Mouse (Mus musculus): Measurements from ENCODE around the gene Cnot6. TPM values are rescaled to one million over a fixed set of nuclear protein-coding genes. Genes with fewer than 3 reads are reported as not detected.

Cnot6 gene
- polyA plus RNA-seq (2012; rRNA removed) = 6.1 and 6.7 TPM in 2 replicates

DNA sequence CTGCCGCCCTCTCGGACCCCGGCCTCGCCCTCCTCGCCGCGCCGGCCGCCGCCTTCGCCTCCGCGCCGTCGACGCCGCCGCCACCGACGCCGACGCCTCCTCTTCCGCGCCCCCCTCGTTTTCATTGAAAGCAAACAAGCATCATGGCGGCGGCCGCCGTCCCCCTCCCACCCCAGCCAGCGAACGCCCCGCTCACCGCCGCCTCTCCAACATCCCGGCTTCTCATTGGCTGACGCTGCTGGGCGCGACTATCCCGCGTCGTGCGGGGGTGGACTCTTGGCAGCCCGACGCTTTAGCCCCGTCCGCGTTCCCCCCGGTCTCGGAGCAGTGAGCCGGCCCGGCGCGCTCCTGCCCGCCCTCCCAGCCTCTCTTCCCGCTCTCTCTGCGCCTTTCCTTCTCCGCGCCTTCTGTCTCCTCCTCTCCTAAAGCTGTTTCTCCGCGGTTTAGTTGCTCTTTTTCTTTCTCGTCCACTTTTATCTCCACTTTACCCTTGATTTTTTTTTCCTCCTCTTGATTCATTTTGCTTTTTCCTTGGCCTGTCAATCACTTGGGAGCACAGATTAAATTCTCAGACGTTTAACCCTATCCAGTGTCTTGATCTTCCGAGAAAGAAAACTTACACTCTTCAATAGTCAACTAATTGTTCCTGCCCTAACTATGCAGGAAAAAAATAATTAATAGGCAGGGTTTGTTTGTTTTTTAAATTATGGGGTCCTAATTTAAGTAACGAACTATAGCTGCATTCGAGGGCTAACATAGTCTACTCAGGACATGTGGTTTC is at the start of gene Cnot6:
Gene Cnot6 (minus strand): TSS at position 169 of the 781 bp plus-strand sequence.

GRCm38 (mm10) chr11:49663310-49663709 is 49.2 kb downstream of the Cnot6 start, which contains the start of gene Scgb3a1:
TSS of gene Scgb3a1 (plus strand) at chr11:49663610.

Other genes starting within 250 kb of the Cnot6 start
- not detected in 2 replicates for gene Olfr1386, start 247.7 kb downstream of the Cnot6 start, polyA plus RNA-seq (2012; rRNA removed)
- not detected in 2 replicates for gene Olfr1385, start 223.7 kb downstream of the Cnot6 start, polyA plus RNA-seq (2012; rRNA removed)
- gene Olfr1384, start 206.0 kb downstream of the Cnot6 start, polyA plus RNA-seq (2012; rRNA removed) = not detected in 2 replicates
- gene Olfr1383, start 193.1 kb downstream of the Cnot6 start, polyA plus RNA-seq (2012; rRNA removed) = not detected in 2 replicates
- gene Olfr1382, start 184.5 kb downstream of the Cnot6 start, polyA plus RNA-seq (2012; rRNA removed) = not detected in 2 replicates
- gene Olfr1381, start 169.3 kb downstream of the Cnot6 start, polyA plus RNA-seq (2012; rRNA removed) = not detected in 2 replicates
- not detected in 2 replicates for gene Olfr1380, start 155.8 kb downstream of the Cnot6 start, polyA plus RNA-seq (2012; rRNA removed)
- gene Flt4, start 103.5 kb downstream of the Cnot6 start, polyA plus RNA-seq (2012; rRNA removed) = 7.7 and 9.2 TPM in 2 replicates
- 0.73 and 0.74 TPM in 2 replicates for gene Scgb3a1, start 49.1 kb downstream of the Cnot6 start, polyA plus RNA-seq (2012; rRNA removed)
- 2.6 and 3.1 TPM in 2 replicates for gene Gfpt2, start 81.5 kb upstream of the Cnot6 start, polyA plus RNA-seq (2012; rRNA removed)
- gene Mapk9, start 134.0 kb upstream of the Cnot6 start, polyA plus RNA-seq (2012; rRNA removed) = 12.5 and 14.3 TPM in 2 replicates
- 2.0 and 2.8 TPM in 2 replicates for gene Rasgef1c, start 189.1 kb upstream of the Cnot6 start, polyA plus RNA-seq (2012; rRNA removed)

All from colon, adult 2 months (tissue).